ENCODE assay signal across 10 mouse cellular contexts in genomic region chr19:45216240-45216639, GRCm38 (mm10). TPM values are rescaled to one million over a fixed set of nuclear protein-coding genes. Genes with fewer than 3 reads are reported as not detected.
DNase-seq lines count a peak whose midpoint lies in the region; ATAC-seq lines count a peak whose summit lies in the region.
"Had no signal": no experiment of that assay in that cellular context is flagged by ENCODE, and none has a peak within 500 bp of the region (broad histone marks: within the 10 kb centered on the region; RNA-seq: fewer than 3 reads in every experiment).

No protein-coding gene starts in this region.

- ATAC-seq in hindbrain, embryonic 11.5 days (ENCODE audit: low FRiP score) = no peak
- ATAC-seq in hindbrain, embryonic 13.5 days (ENCODE audit: low FRiP score) = no peak
- ATAC-seq in inflammation-experienced regulatory T-cells, adult 6 months = no peak

- H3K9me3 ChIP-seq in hindbrain, embryonic 11.5 days (ENCODE audit: control insufficient read depth, low read length) = no peaks in the 10 kb centered on the region
- H3K9me3 ChIP-seq in hindbrain, embryonic 13.5 days = no peaks in the 10 kb centered on the region
- no peaks in the 10 kb centered on the region for H3K9me3 ChIP-seq in heart, embryonic 10.5 days
- H3K9me3 ChIP-seq: limb, embryonic 12.5 days; stomach, embryonic 15.5 days had no signal

- peak; percentile 74 for DNase-seq in hindbrain, embryonic 11.5 days (ENCODE audit: low spot score)
- DNase-seq in B cell, adult 2 months = peak; percentile 53 to 60
- peak; percentile 47 for DNase-seq in adipocyte (ENCODE audit: low spot score)
- DNase-seq in heart, embryonic 10.5 days (ENCODE audit: low spot score) = peak; percentile 82
- peak; percentile 60 for DNase-seq in lung, postnatal 14 days
- DNase-seq in T-cell, adult 2 months (ENCODE audit: low spot score) = no peak

- no peak overlapping the region for H3K4me3 ChIP-seq in hindbrain, embryonic 11.5 days (ENCODE audit: low read depth, low read length)
- no peak overlapping the region for H3K4me3 ChIP-seq in hindbrain, embryonic 13.5 days
- H3K4me3 ChIP-seq in heart, embryonic 10.5 days = no peak overlapping the region
- H3K4me3 ChIP-seq: limb, embryonic 12.5 days; stomach, embryonic 15.5 days had no signal

- no peak overlapping the region for H3K9ac ChIP-seq in hindbrain, embryonic 11.5 days (ENCODE audit: low read depth, low read length)
- H3K9ac ChIP-seq in hindbrain, embryonic 13.5 days = no peak overlapping the region
- H3K9ac ChIP-seq: limb, embryonic 12.5 days; stomach, embryonic 15.5 days had no signal

- H3K36me3 ChIP-seq in hindbrain, embryonic 11.5 days (ENCODE audit: control insufficient read depth, insufficient read depth, low read length) = no peaks in the 10 kb centered on the region
- H3K36me3 ChIP-seq in hindbrain, embryonic 13.5 days = no peaks in the 10 kb centered on the region
- H3K36me3 ChIP-seq in heart, embryonic 10.5 days = no peaks in the 10 kb centered on the region
- H3K36me3 ChIP-seq: limb, embryonic 12.5 days; stomach, embryonic 15.5 days had no signal

- no peak overlapping the region for H3K4me2 ChIP-seq in hindbrain, embryonic 11.5 days (replicated peaks; ENCODE audit: low read depth, low read length)
- no peak overlapping the region for H3K4me2 ChIP-seq in hindbrain, embryonic 13.5 days
- H3K4me2 ChIP-seq: limb, embryonic 12.5 days; stomach, embryonic 15.5 days had no signal

- WGBS in hindbrain, embryonic 11.5 days = 2% methylated on average over 9 of the region's 9 CpGs
- WGBS in hindbrain, embryonic 13.5 days = 1% methylated on average over 9 of the region's 9 CpGs
- WGBS in heart, embryonic 10.5 days = 2% methylated on average over 9 of the region's 9 CpGs

- H3K27me3 ChIP-seq in hindbrain, embryonic 11.5 days (ENCODE audit: control insufficient read depth, insufficient read depth, low read length) = peaks cover 13% of the 10 kb centered on the region
- H3K27me3 ChIP-seq in hindbrain, embryonic 13.5 days = peaks cover 36% of the 10 kb centered on the region
- peaks cover 28% of the 10 kb centered on the region for H3K27me3 ChIP-seq in heart, embryonic 10.5 days (ENCODE audit: insufficient read depth, poor library complexity, severe bottlenecking)

- 0 out of 2 replicates have a peak, but pooled peaks cover under 1% of the 10 kb centered on the region for H3K4me1 ChIP-seq in hindbrain, embryonic 11.5 days (replicated peaks; ENCODE audit: control insufficient read depth, insufficient read depth, low read length)
- peaks cover 6% of the 10 kb centered on the region for H3K4me1 ChIP-seq in hindbrain, embryonic 13.5 days (replicated peaks)
- peaks cover 6% of the 10 kb centered on the region for H3K4me1 ChIP-seq in heart, embryonic 10.5 days

- H3K27ac ChIP-seq in hindbrain, embryonic 11.5 days (ENCODE audit: low read depth, low read length) = no peak overlapping the region
- no peak overlapping the region for H3K27ac ChIP-seq in hindbrain, embryonic 13.5 days
- H3K27ac ChIP-seq in heart, embryonic 10.5 days = no peak overlapping the region
- H3K27ac ChIP-seq: limb, embryonic 12.5 days; stomach, embryonic 15.5 days had no signal

RNA-seq across cellular contexts. Expression of gene Lbx1, which starts 19.4 kb away (rescaled TPM):
- 7.6 and 8.5 TPM in 2 replicates for polyA plus RNA-seq in hindbrain, embryonic 11.5 days (2014; fragmentation: Nextera tagmentation; extraction: Ambion mirVana)
- polyA plus RNA-seq in hindbrain, embryonic 13.5 days (2015; fragmentation: Nextera tagmentation; extraction: Ambion mirVana) = 9.5 and 11.8 TPM in 2 replicates
- polyA plus RNA-seq in heart, embryonic 10.5 days (2016; fragmentation: Nextera tagmentation; extraction: Ambion mirVana) = 0.20 and 1.0 TPM in 2 replicates
- not detected for polyA plus RNA-seq in inflammation-experienced regulatory T-cells, adult 6 months (2017; shearing (Covaris generic))
- polyA plus RNA-seq: stomach, embryonic 15.5 days had no signal
